Mouse (Mus musculus) forebrain, embryonic 15.5 days (tissue): ENCODE measurements around the gene Map3k11. TPM values are rescaled to one million over a fixed set of nuclear protein-coding genes. Genes with fewer than 3 reads are reported as not detected.

Experiments used
- ATAC-seq: fragments of 200-750 bp; cut with Nextera tagmentation; replicated peaks from 2 replicates; pipeline ENCODE4 v1.8.0; 2017; ENCODE audit warnings: mild to moderate bottlenecking, moderate TSS enrichment, moderate library complexity
- H3K27ac ChIP-seq: fragments of 300-500 bp; sonication (generic); replicated peaks from 2 replicates; pipeline ENCODE4 v1.5.1; 2015; ENCODE audit warnings: mild to moderate bottlenecking, inconsistent platforms
- H3K27me3 ChIP-seq: fragments of 300-500 bp; sonication (generic); 2 replicates; pipeline ENCODE4 v1.6.1; 2015; ENCODE audit warnings: inconsistent platforms
- H3K36me3 ChIP-seq: fragments of 300-500 bp; sonication (generic); 2 replicates; pipeline ENCODE4 v1.6.1; 2015; ENCODE audit warnings: mild to moderate bottlenecking, inconsistent platforms
- H3K4me1 ChIP-seq: fragments of 300-500 bp; sonication (generic); 2 replicates; pipeline ENCODE4 v1.6.1; 2015; ENCODE audit warnings: inconsistent platforms
- H3K4me2 ChIP-seq: fragments of 300-500 bp; sonication (generic); replicated peaks from 2 replicates; pipeline ENCODE4 v1.6.1; 2015; ENCODE audit warnings: mild to moderate bottlenecking, inconsistent platforms
- H3K4me3 ChIP-seq: fragments of 300-500 bp; sonication (generic); 2 replicates; pipeline ENCODE4 v1.5.1; 2015; ENCODE audit warnings: mild to moderate bottlenecking, inconsistent platforms
- H3K9ac ChIP-seq: fragments of 300-500 bp; sonication (generic); replicated peaks from 2 replicates; pipeline ENCODE4 v1.6.1; 2015; ENCODE audit warnings: mild to moderate bottlenecking, inconsistent platforms
- H3K9me3 ChIP-seq: fragments of 300-500 bp; sonication (generic); 2 replicates; pipeline ENCODE4 v1.6.1; 2016; ENCODE audit warnings: inconsistent platforms
- WGBS: fragments of 180-500 bp; shearing (Covaris S2); methylation state at CpG from one replicate; pipeline ENCODE4 v1.1.7; 2015; ENCODE audit warnings: mixed read lengths; 5-methylcytosine and 5-hydroxymethylcytosine counted together
- polyA plus RNA-seq: library from polyadenylated mRNA; unstranded; fragments of >200 nt; fragmentation: Nextera tagmentation; extraction: Ambion mirVana; gene quantifications from 2 replicates; pipeline ENCODE4 v1.2.1, GENCODE M21; 2015

Map3k11 gene
- polyA plus RNA-seq, result 12.2 and 13.0 TPM in 2 replicates

GRCm38 (mm10) chr19:5688200-5689087 lies at the start of gene Map3k11, which contains the start of gene Pcnx3:
Gene Map3k11, plus strand, starts transcription at chr19:5688742.
Gene Pcnx3, minus strand, starts transcription at chr19:5688908.
- no peaks in the 10 kb centered on the region for H3K9me3 ChIP-seq
- no peaks in the 10 kb centered on the region for H3K27me3 ChIP-seq
- peaks cover 43% of the 10 kb centered on the region for H3K4me1 ChIP-seq
- peak within 1 kb of the TSS; percentile 100 for H3K4me2 ChIP-seq
- peak within 1 kb of the TSS; percentile 87 for H3K27ac ChIP-seq
- H3K4me3 ChIP-seq, result peak within 1 kb of the TSS; percentile 62
- under 1% methylated on average over 69 of the region's 69 CpGs for WGBS
- H3K9ac ChIP-seq, result peak within 1 kb of the TSS; percentile 70
- H3K36me3 ChIP-seq, result peaks cover 30% of the 10 kb centered on the region
- ATAC-seq, result peak; percentile 97

DNA sequence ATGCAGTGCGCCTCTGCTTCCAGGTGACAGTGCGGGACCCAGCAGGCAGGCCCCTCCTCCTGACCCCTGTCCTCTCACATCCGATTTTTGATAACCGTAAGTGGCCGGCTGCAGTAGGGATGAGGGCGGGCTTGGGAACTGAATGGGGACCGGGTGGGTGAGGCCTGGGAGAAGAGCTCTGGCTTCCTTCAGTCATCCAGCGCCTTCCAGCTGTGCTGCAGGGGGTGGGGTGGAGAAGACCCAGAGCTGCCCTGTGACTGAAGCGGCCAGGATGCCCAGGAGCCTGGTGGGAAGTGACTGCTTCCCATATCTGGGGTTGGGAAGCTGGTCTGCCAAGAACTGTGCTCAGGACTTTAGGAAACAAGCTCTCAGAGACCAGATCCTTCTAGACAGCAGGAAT lies 48.2 kb upstream of the Map3k11 start:
- WGBS, result 80% methylated on average over 9 of the region's 9 CpGs
- Histone ChIP-seq H3K4me2 (no peak overlapping the region), H3K36me3 (peaks cover 58% of the 10 kb centered on the region), H3K27me3 (no peaks in the 10 kb centered on the region), H3K9me3 (no peaks in the 10 kb centered on the region), H3K4me1 (peaks cover 26% of the 10 kb centered on the region), H3K4me3 (no peak overlapping the region), H3K9ac (no peak overlapping the region), H3K27ac (no peak overlapping the region)
- no peak for ATAC-seq

GRCm38 (mm10) chr19:5641021-5641420 lies 47.5 kb upstream of the Map3k11 start:
- ATAC-seq, result no peak
- Histone ChIP-seq H3K4me2 (no peak overlapping the region), H3K4me3 (no peak overlapping the region), H3K36me3 (peaks cover 64% of the 10 kb centered on the region), H3K9ac (no peak overlapping the region), H3K27me3 (no peaks in the 10 kb centered on the region), H3K9me3 (no peaks in the 10 kb centered on the region), H3K4me1 (peaks cover 26% of the 10 kb centered on the region), H3K27ac (no peak overlapping the region)
- WGBS, result 97% methylated on average over 17 of the region's 17 CpGs

GRCm38 (mm10) chr19:5641641-5642040 lies 46.9 kb upstream of the Map3k11 start:
- no peak overlapping the region for H3K27ac ChIP-seq
- H3K9ac ChIP-seq, result no peak overlapping the region
- peaks cover 20% of the 10 kb centered on the region for H3K4me1 ChIP-seq
- H3K9me3 ChIP-seq, result no peaks in the 10 kb centered on the region
- H3K4me3 ChIP-seq, result no peak overlapping the region
- no peak overlapping the region for H3K4me2 ChIP-seq
- H3K27me3 ChIP-seq, result no peaks in the 10 kb centered on the region
- WGBS, result 93% methylated on average over 8 of the region's 8 CpGs
- no peak for ATAC-seq
- peaks cover 66% of the 10 kb centered on the region for H3K36me3 ChIP-seq

GRCm38 (mm10) chr19:5645280-5645679 lies 43.3 kb upstream of the Map3k11 start:
- H3K36me3 ChIP-seq, result peaks cover 70% of the 10 kb centered on the region
- 95% methylated on average over 9 of the region's 9 CpGs for WGBS
- H3K27me3 ChIP-seq, result no peaks in the 10 kb centered on the region
- H3K9me3 ChIP-seq, result no peaks in the 10 kb centered on the region
- no peak overlapping the region for H3K4me2 ChIP-seq
- H3K4me1 ChIP-seq, result peaks cover 12% of the 10 kb centered on the region
- H3K4me3 ChIP-seq, result no peak overlapping the region
- no peak for ATAC-seq
- no peak overlapping the region for H3K27ac ChIP-seq
- no peak overlapping the region for H3K9ac ChIP-seq

- 89% methylated on average over 8 of the region's 8 CpGs for WGBS
- no peak overlapping the region for H3K27ac ChIP-seq
- H3K9me3 ChIP-seq, result no peaks in the 10 kb centered on the region
- peaks cover 12% of the 10 kb centered on the region for H3K4me1 ChIP-seq
- peaks cover 54% of the 10 kb centered on the region for H3K36me3 ChIP-seq
- no peak overlapping the region for H3K4me3 ChIP-seq
- ATAC-seq, result no peak
- H3K9ac ChIP-seq, result no peak overlapping the region
- no peaks in the 10 kb centered on the region for H3K27me3 ChIP-seq
- no peak overlapping the region for H3K4me2 ChIP-seq
These were observed 41.7 kb upstream of the Map3k11 start for GRCm38 (mm10) chr19:5646731-5647330.

GRCm38 (mm10) chr19:5647791-5648190 lies 40.8 kb upstream of the Map3k11 start:
- no peak overlapping the region for H3K4me3 ChIP-seq
- H3K27me3 ChIP-seq, result peaks cover 1% of the 10 kb centered on the region; the same call in 1 of the 2 replicates
- H3K36me3 ChIP-seq, result peaks cover 45% of the 10 kb centered on the region
- no peak overlapping the region for H3K9ac ChIP-seq
- ATAC-seq, result no peak
- 96% methylated on average over 6 of the region's 6 CpGs for WGBS
- H3K4me1 ChIP-seq, result peaks cover 12% of the 10 kb centered on the region
- no peaks in the 10 kb centered on the region for H3K9me3 ChIP-seq
- H3K4me2 ChIP-seq, result no peak overlapping the region
- no peak overlapping the region for H3K27ac ChIP-seq

GRCm38 (mm10) chr19:5648401-5649297 lies 39.9 kb upstream of the Map3k11 start:
- peak; percentile 93 for ATAC-seq
- peaks cover 37% of the 10 kb centered on the region for H3K36me3 ChIP-seq
- H3K27ac ChIP-seq, result peak overlapping the region; percentile 77
- peak overlapping the region; percentile 47 for H3K9ac ChIP-seq
- H3K27me3 ChIP-seq, result peaks cover 8% of the 10 kb centered on the region; the same call in 1 of the 2 replicates
- H3K4me3 ChIP-seq, result peak overlapping the region; percentile 29
- peaks cover 12% of the 10 kb centered on the region for H3K4me1 ChIP-seq
- 14% methylated on average over 26 of the region's 26 CpGs for WGBS
- no peaks in the 10 kb centered on the region for H3K9me3 ChIP-seq
- H3K4me2 ChIP-seq, result peak overlapping the region; percentile 51

DNA sequence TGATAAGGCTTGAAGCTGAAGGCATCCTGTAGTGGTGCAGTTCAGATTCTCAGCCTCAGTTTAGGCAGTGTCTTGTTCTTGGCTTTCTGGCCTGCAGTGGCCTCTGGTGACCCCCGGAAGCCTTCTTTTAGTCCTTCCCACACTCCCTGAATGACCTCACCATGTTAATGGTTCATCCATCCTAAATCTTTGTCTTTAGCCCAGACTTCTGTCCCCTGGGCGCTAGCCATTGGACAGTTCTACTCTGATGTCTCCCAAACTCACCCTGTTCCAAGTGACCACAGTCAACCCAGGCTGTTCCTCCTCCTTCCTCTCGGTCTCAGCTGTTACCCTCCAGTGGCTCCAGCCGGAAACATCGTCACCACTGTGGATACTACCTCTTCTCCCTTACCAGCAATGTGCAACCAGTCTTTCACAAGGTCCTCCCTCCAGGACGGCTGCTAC lies 39.2 kb upstream of the Map3k11 start:
- WGBS, result 75% methylated on average over 6 of the region's 6 CpGs
- H3K9ac ChIP-seq, result peak overlapping the region; percentile 47
- no peaks in the 10 kb centered on the region for H3K9me3 ChIP-seq
- peaks cover 31% of the 10 kb centered on the region for H3K36me3 ChIP-seq
- peaks cover 18% of the 10 kb centered on the region for H3K4me1 ChIP-seq
- H3K4me2 ChIP-seq, result peak overlapping the region; percentile 51
- H3K27me3 ChIP-seq, result peaks cover 14% of the 10 kb centered on the region
- peak overlapping the region; percentile 77 for H3K27ac ChIP-seq
- H3K4me3 ChIP-seq, result peak overlapping the region; percentile 29
- ATAC-seq, result no peak; the same call in 1 of the 2 replicates

DNA sequence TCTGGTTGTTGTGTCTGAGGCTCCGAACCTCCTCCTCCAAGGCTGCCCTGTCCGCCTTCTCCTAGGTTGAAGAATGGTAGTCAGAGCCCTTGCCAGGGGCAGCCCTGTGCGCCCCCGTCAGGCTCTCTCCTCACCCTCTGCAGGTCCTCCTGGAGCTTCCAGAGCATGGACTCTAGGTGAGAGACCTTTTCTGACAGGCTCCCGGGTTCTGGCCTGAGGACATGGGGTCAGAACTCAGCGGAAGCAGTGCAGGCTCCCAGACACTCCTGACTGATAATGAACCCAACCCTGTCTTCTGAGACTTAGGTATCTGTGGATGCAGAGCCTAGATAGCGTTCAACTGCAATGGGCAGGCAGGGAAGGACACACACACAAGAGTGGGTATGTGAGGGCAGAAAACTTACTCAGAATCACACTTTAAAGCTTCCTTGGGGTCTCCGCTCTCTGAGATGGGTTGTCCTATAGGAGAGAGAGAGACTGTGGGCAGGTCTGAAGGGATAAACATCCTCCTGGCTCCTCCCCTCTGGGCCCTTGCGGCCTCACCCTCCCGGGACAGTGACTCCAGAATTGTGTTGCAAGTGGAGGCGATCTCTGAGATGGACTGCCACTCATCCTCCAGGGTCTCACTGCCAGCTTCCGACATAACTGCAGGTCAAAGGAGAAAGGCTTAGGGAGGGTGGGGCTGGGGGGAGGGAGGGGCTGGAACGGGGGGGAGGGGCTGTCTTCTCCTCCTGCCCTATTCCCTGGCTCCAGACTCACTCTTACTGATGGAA lies 36.9 kb upstream of the Map3k11 start:
- WGBS, result 62% methylated on average over 13 of the region's 13 CpGs
- no peak for ATAC-seq
- peaks cover 27% of the 10 kb centered on the region for H3K4me1 ChIP-seq
- peaks cover 11% of the 10 kb centered on the region for H3K36me3 ChIP-seq
- no peak overlapping the region for H3K27ac ChIP-seq
- no peak overlapping the region for H3K4me2 ChIP-seq
- H3K27me3 ChIP-seq, result peaks cover 29% of the 10 kb centered on the region
- H3K9ac ChIP-seq, result no peak overlapping the region
- H3K9me3 ChIP-seq, result no peaks in the 10 kb centered on the region
- H3K4me3 ChIP-seq, result no peak overlapping the region

GRCm38 (mm10) chr19:5652570-5652969 lies 36.0 kb upstream of the Map3k11 start:
- peaks cover 29% of the 10 kb centered on the region for H3K27me3 ChIP-seq
- no peaks in the 10 kb centered on the region for H3K9me3 ChIP-seq
- peaks cover 2% of the 10 kb centered on the region for H3K36me3 ChIP-seq
- H3K4me1 ChIP-seq, result peaks cover 27% of the 10 kb centered on the region
- no peak overlapping the region for H3K9ac ChIP-seq
- no peak for ATAC-seq
- 73% methylated on average over 6 of the region's 6 CpGs for WGBS
- H3K4me2 ChIP-seq, result no peak overlapping the region
- H3K4me3 ChIP-seq, result no peak overlapping the region
- no peak overlapping the region for H3K27ac ChIP-seq
